Mouse (Mus musculus) embryo, embryonic 10 days (tissue): ENCODE measurements around the gene Ednra.
"Not testable (repeated sequence)": the region's sequence is repeated elsewhere in the genome, so short reads cannot be mapped to it uniquely, and the experiment has no call there.

ENCODE experiments used
- DNase-seq: peaks from one replicate; pipeline ENCODE4 v3.0.0-alpha.2; 2015; ENCODE audit warnings: low spot score

Gene Ednra

DNA sequence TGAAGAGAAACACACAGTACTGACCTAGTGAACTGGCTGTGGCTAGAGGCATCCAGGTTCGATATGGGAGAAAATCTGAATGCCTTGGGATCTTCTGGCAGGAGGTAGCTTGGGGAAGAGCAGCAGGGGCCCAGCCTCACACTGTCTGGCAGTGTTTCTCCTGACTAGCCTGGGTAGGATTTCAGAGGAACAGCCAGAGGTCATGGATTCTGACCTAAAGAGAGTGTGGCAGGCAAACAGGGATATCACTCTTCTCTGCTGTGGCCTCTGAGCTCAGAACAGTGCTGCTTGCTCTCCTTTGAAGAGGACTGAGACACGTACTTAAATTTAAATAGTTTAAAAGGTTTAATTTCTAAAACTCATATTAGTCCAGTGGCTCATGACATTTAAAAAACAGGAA, 7.2 kb downstream of the Ednra start:
- peak; percentile 76 for DNase-seq

DNA sequence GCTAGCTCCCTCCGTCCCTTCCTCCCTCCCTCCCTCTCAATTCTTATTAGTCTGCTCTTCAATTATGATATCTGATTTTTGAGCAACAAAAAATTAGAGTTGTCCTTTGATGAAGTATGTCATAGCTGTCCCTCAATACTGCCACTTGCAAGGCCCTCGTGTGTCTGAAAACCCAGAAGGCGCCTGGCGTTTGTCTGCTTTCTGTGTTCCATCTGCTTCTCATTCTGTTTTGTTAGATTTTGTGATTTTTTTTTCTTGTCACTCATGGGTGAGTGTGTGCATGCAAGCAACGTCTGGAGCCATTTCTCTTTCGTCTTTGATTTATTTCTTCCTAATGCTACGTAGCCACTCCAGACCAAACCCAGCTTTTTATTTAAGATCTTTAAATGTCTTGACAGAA, 9.8 kb downstream of the Ednra start:
- no peak for DNase-seq

DNA sequence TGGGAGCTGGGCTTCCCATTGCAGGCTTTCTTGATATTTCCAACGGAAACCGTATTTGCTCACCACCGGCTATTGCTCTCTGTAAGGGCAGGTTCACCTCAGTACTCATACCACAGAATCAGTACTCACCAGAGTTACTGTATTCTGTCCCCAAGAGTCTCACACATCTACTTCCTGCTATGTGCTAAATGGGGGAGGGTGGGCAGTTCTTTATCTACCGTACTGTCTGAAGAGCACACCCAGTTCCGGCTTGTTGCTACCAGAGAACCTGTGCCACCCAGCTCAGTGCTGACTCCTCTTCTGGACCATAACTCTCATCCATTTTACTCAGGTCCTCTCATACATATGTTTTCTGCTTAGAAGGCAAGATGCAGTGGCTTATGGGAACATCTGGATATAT, 10.6 kb downstream of the Ednra start:
- no peak for DNase-seq

- DNase-seq: no peak
Measured at GRCm38 (mm10) chr8:77704768-77705167, 19.5 kb downstream of the Ednra start.

- DNase-seq: no peak
Measured at GRCm38 (mm10) chr8:77698028-77698427, 26.2 kb downstream of the Ednra start.

DNA sequence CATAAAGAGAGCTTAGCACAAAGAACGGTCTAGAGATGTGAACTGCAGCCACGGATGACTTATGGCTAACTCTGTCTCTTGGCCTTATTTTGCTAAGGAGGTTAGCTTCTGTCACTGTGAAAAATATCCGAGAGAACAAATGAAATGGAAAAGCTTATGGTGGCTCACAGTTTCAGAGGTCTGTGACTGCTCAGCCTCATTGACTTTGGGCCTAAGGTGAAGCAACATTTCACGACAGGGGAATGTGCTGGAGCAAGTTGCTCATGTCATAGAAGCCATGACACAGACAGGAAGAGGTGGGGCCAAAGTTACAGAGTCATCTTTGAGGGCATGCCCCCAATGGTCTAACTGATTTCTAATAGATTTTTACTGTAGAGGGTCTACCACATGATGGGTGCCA, 28.1 kb downstream of the Ednra start:
- DNase-seq: no peak

- DNase-seq: peak; percentile 54
Measured at GRCm38 (mm10) chr8:77695486-77696058, 28.7 kb downstream of the Ednra start.

- DNase-seq: no peak
Measured at GRCm38 (mm10) chr8:77695070-77695469, 29.2 kb downstream of the Ednra start.

GRCm38 (mm10) chr8:77694588-77694987, 29.7 kb downstream of the Ednra start:
- DNase-seq: no peak

DNA sequence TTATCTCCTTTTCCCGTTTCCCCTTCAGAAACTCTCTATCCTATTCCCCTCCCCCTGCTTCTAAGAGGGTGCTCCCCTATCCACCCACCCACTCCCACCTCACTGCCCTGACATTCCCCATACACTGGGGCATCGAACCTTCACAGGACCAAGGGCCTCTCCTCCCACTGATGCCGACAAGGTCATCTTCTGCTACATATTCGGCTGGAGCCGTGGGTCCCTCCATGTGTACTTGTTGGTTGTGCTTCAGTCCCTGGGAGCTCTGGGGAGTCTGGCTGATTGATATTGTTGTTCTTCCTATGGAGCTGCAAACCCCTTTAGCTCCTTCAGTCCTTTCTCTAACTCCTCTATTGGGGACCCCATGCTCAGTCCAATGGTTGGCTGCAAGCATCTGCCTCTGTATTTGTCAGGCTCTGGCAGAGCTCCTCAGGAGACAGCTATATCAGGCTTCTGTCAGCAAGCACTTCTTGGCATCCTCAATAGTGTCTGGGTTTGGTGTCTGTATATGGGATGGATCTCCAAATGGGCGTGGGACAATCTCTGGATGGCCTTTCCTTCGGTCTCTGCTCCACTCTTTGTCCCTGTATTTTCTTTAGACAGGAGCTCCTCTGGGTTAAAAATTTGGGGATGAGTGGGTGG, 34.7 kb downstream of the Ednra start:
- not testable (repeated sequence) for DNase-seq

DNA sequence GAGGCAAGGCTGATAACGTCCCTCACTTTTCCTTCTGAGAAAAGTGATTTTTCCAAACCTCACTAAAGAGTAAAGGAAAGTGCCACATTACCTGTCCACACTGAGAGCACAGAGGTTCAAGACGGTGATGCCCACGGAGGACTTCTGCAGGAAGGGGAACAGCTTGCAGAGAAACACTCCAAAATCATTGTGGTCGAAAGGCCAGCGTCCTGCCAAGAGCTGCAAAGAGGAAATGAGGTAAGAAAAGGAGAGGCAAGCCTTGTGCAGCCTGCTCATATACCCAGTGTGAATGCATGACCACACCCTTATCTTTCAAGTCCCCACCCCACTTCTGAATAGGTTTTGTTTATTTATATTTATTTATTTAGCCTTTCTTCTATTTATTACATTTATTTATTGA, 35.3 kb downstream of the Ednra start:
- no peak for DNase-seq

- DNase-seq: no peak
Measured at GRCm38 (mm10) chr8:77684372-77684771, 39.9 kb downstream of the Ednra start.

DNA sequence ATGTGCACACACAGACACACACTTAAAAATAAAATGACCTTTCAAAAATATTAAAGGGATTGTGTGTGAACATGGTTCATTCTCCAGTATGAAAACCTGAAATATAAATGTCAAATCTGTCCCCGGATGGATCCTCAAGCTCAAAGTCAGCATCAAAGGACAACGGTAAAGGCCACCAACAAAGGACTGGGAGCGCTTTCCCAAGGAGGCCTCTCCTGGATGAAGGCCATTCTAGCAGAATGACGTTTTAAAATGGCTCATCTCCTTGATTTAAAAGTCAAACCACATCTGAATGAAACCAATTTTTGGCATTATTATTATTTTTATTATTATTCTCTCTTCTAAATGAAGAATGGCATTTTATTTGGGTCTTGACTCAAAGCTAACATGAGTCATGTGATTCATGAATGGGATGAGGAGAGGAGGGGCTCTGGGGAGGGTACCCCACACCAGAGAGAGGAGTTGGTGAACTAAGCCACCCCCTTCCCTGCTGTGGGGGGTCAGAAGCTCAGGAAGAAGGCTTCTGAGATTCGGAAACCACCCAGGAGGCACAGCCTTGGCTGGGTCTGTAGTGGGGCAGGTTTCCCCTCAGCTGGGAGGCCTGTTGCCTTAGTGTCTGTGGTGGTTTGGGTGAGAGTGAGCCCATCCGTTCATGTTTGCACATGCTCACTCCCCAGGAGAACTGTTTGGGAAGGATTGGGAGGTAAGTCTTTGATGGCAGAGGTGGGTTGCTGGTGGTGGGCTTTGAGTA, 40.7 kb downstream of the Ednra start:
- DNase-seq: no peak

- DNase-seq: no peak
Measured at GRCm38 (mm10) chr8:77682008-77682934, 42.0 kb downstream of the Ednra start.

DNA sequence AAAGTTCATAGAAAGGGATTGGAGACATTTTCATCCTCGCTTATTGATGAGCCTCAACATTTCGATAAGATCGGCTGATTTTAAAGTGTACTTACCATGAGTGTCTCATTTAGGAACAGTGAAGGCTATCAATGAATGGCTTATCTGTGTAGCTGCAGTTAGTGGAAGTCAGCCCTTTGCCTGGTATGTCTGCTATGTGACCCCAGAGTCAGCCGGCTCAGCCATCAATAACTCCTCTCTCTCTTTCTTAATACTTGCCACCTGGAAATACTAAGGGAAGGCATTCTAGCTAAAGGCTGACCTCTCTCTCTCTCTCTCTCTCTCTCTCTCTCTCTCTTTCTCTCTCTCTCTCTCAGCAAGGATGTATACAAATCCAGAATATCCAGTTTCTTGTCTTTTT, 52.2 kb downstream of the Ednra start:
- peak; percentile 77 for DNase-seq

- DNase-seq: no peak
Measured at GRCm38 (mm10) chr8:77670612-77671363, 53.5 kb downstream of the Ednra start.

- no peak for DNase-seq
Measured at GRCm38 (mm10) chr8:77667916-77668315, 56.3 kb downstream of the Ednra start.

GRCm38 (mm10) chr8:77664901-77665300, 59.4 kb downstream of the Ednra start:
- no peak for DNase-seq

- DNase-seq: no peak
Measured at GRCm38 (mm10) chr8:77659534-77660080, 64.7 kb downstream of the Ednra start.

DNA sequence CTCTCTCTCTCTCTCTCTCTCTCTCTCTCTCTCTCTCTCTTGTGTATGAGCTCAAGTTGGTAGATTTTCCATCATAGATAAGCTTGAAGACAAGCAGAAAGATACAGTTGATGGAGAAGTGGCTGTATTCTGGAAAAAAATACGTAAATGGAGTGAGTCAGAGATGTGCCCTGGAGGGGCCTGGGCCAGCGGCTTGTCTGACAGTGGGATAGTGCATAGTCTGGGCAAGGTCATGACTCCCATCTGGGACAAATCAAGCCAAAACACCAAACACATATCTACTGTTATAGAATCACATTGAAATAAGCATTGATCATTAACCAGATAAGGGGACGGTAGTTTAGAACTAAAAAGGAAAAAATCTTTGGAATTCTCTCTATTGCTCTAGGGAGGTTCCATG, 65.9 kb downstream of the Ednra start:
- peak; percentile 22 for DNase-seq

DNA sequence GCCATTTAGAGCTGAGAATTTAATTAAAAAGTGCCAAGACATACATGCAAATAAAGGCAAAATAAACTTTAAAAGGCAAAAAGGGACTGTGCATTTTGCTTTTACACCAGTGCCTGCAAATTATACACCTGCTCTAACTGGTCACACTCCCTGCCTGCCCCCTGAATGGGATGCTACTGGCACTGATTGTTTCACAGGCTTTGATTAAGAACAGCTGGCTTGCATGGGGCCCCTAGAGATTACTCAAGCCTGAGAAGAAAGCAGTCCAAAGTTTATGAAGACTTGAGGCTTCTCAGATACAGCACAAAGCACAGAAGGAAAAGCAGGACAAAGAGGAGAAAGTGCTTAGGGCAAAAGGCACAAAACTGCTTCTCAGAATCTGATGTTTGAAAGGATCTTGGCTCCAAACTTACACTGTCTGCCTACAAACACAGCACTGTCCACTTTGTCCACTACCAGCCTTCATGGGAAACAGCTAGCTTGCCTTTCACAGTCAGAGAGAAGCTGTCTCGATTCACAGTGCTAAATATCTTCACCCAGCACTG, 73.5 kb downstream of the Ednra start:
- peak; percentile 20 for DNase-seq
